Comparison of ENCODE assay signal across 16 mouse cellular contexts in the genomic region with DNA sequence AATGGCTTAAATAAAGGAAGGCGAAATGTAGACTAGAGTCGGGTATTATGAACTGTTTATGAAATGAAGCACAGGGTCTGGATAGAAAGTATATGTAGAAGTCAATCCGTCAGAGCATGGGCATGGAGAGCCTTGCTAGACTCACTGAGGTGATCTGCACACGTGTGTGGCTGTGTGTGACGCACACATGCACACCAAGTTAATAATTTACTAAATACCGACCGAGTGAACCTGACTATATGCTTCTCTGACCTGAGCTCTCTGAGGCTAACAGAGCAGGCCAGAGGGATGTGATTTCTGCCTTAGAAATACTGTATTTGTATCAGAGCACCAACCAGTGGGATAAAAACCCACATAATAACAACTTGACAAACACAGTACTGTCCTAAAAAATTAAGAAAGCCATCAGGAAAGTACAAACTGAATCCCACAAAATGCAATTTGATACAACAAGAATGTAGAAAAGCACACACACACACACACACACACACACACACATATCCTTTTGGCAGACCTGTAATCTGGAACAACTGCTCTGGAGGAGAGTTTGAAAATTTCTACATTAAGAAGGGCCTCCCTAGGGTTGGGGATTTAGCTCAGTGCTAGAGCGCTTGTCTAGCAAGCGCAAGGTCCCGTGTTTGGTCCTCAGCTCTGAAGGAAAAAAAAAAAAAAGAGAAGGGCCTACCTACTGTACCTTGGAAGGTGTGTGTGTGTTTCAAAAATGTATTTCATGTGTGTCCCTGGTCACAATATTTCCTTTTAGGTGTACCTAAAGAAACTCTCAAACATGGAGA. TPM values are rescaled to one million over a fixed set of nuclear protein-coding genes. Genes with fewer than 3 reads are reported as not detected.
DNase-seq lines count a peak whose midpoint lies in the region; ATAC-seq and TF ChIP-seq lines count a peak whose summit lies in the region.
"Had no signal": no experiment of that assay in that cellular context is flagged by ENCODE, and none has a peak within 500 bp of the region (broad histone marks: within the 10 kb centered on the region; RNA-seq: fewer than 3 reads in every experiment).

No protein-coding gene starts in this region.

- DNase-seq in kidney, adult 2 months = peak; percentile 10
- no peak for DNase-seq in kidney, adult 9 months
- peak; percentile 31 for DNase-seq in adipocyte (ENCODE audit: low spot score)
- no peak for DNase-seq in layer of hippocampus, adult 9-10 months (ENCODE audit: low spot score)
- DNase-seq in right cerebral cortex, postnatal 14 days = no peak
- DNase-seq: adrenal gland, adult 2 months; cerebellum, adult 11 months; cerebellum, postnatal 25 days; lung, adult 2 months; right cerebral cortex, postnatal 25 days; thymus, postnatal 36 days had no signal

- H3K9ac ChIP-seq in intestine, postnatal 0 days (ENCODE audit: low read depth, low read length) = no peak overlapping the region
- no peak overlapping the region for H3K9ac ChIP-seq in stomach, embryonic 14.5 days (replicated peaks; ENCODE audit: low read depth, low read length)
- H3K9ac ChIP-seq: heart, embryonic 15.5 days; midbrain, embryonic 15.5 days had no signal

- H3K36me3 ChIP-seq in kidney, adult 2 months (ENCODE audit: control insufficient read depth, insufficient read depth, low read length) = peaks cover 2% of the 10 kb centered on the region; the same call in 1 of the 2 replicates
- H3K36me3 ChIP-seq in intestine, postnatal 0 days (ENCODE audit: control insufficient read depth, insufficient read depth) = peaks cover 24% of the 10 kb centered on the region
- H3K36me3 ChIP-seq in stomach, embryonic 14.5 days (ENCODE audit: control insufficient read depth, insufficient read depth, low read length) = no peaks in the 10 kb centered on the region

- H3K4me1 ChIP-seq in kidney, adult 2 months (ENCODE audit: control insufficient read depth, insufficient read depth, low read length) = no peaks in the 10 kb centered on the region
- no peaks in the 10 kb centered on the region for H3K4me1 ChIP-seq in intestine, postnatal 0 days (replicated peaks; ENCODE audit: control insufficient read depth, insufficient read depth, low read length)
- no peaks in the 10 kb centered on the region for H3K4me1 ChIP-seq in stomach, embryonic 14.5 days (ENCODE audit: control insufficient read depth, insufficient read depth, low read length)
- H3K4me1 ChIP-seq: hindbrain, embryonic 10.5 days; midbrain, embryonic 15.5 days had no signal

- H3K4me3 ChIP-seq in kidney, adult 2 months (ENCODE audit: insufficient read depth, low read depth, low read length) = no peak overlapping the region
- no peak overlapping the region for H3K4me3 ChIP-seq in intestine, postnatal 0 days (ENCODE audit: low read depth, low read length)
- H3K4me3 ChIP-seq in stomach, embryonic 14.5 days (ENCODE audit: low read depth, low read length) = no peak overlapping the region
- H3K4me3 ChIP-seq: heart, embryonic 15.5 days; hindbrain, embryonic 10.5 days; midbrain, embryonic 15.5 days had no signal

- no peak overlapping the region for H3K27ac ChIP-seq in kidney, adult 2 months (ENCODE audit: insufficient read depth, low read depth, low read length)
- H3K27ac ChIP-seq in intestine, postnatal 0 days (ENCODE audit: low read depth, low read length) = no peak overlapping the region
- no peak overlapping the region for H3K27ac ChIP-seq in stomach, embryonic 14.5 days (ENCODE audit: low read length)
- H3K27ac ChIP-seq: heart, embryonic 15.5 days; hindbrain, embryonic 10.5 days; midbrain, embryonic 15.5 days had no signal

- no peaks in the 10 kb centered on the region for H3K9me3 ChIP-seq in intestine, postnatal 0 days (ENCODE audit: control insufficient read depth)
- H3K9me3 ChIP-seq in stomach, embryonic 14.5 days (ENCODE audit: control insufficient read depth, low read depth, low read length) = no peaks in the 10 kb centered on the region
- H3K9me3 ChIP-seq: heart, embryonic 15.5 days; hindbrain, embryonic 10.5 days; midbrain, embryonic 15.5 days had no signal

- peak; percentile 95 for ATAC-seq in intestine, postnatal 0 days
- peak; percentile 69; the same call in 1 of the 2 replicates for ATAC-seq in stomach, embryonic 14.5 days (ENCODE audit: insufficient number of reproducible peaks, insufficient read depth, low FRiP score, low read depth)
- ATAC-seq: midbrain, embryonic 15.5 days had no signal

- no peak overlapping the region for H3K4me2 ChIP-seq in intestine, postnatal 0 days (replicated peaks; ENCODE audit: low read depth)
- no peak overlapping the region for H3K4me2 ChIP-seq in stomach, embryonic 14.5 days (replicated peaks; ENCODE audit: low read depth, low read length)
- H3K4me2 ChIP-seq: heart, embryonic 15.5 days; midbrain, embryonic 15.5 days had no signal

- TF ChIP-seq POLR2A in kidney, adult 2 months (IDR thresholded peaks at IDR 0.05; ENCODE audit: low read depth, low read length) = no peak

- no peaks in the 10 kb centered on the region for H3K27me3 ChIP-seq in kidney, adult 2 months (replicated peaks; ENCODE audit: control insufficient read depth, insufficient read depth, low read length)
- H3K27me3 ChIP-seq in intestine, postnatal 0 days (replicated peaks; ENCODE audit: control insufficient read depth, insufficient read depth, low read length) = no peaks in the 10 kb centered on the region
- H3K27me3 ChIP-seq in stomach, embryonic 14.5 days (ENCODE audit: control insufficient read depth, insufficient read depth, low read length) = no peaks in the 10 kb centered on the region
- H3K27me3 ChIP-seq: heart, embryonic 15.5 days; midbrain, embryonic 15.5 days had no signal

- 59% methylated on average over 10 of the region's 10 CpGs for WGBS in kidney, adult 2 months
- 64% methylated on average over 10 of the region's 10 CpGs for WGBS in intestine, postnatal 0 days
- WGBS in stomach, embryonic 14.5 days = 72% methylated on average over 10 of the region's 10 CpGs

- TF ChIP-seq CTCF in kidney, adult 2 months (conservative IDR thresholded peaks at IDR 0.05; ENCODE audit: insufficient read depth, insufficient read length, low read depth, low read length) = no peak
- TF ChIP-seq CTCF in intestine, postnatal 0 days (IDR thresholded peaks at IDR 0.05; ENCODE audit: low read depth) = no peak

RNA-seq across cellular contexts. Expression of gene Ndrg3, which starts 40.4 kb away (rescaled TPM):
- 97.8 and 102 TPM in 2 replicates for polyA plus RNA-seq in kidney, adult 2 months (2012; rRNA removed)
- 25.1 and 25.3 TPM in 2 replicates for polyA plus RNA-seq in intestine, postnatal 0 days (2015; fragmentation: Nextera tagmentation; extraction: Ambion mirVana)
- polyA plus RNA-seq in stomach, embryonic 14.5 days (2014; fragmentation: Nextera tagmentation; extraction: Ambion mirVana) = 44.4 and 45.1 TPM in 2 replicates

RNA-seq across cellular contexts. Expression of gene Dsn1, which starts 55.5 kb away (rescaled TPM):
- polyA plus RNA-seq in kidney, adult 2 months (2012; rRNA removed) = 2.0 and 2.4 TPM in 2 replicates
- 7.7 and 7.9 TPM in 2 replicates for polyA plus RNA-seq in intestine, postnatal 0 days (2015; fragmentation: Nextera tagmentation; extraction: Ambion mirVana)
- polyA plus RNA-seq in stomach, embryonic 14.5 days (2014; fragmentation: Nextera tagmentation; extraction: Ambion mirVana) = 36.4 and 38.7 TPM in 2 replicates

Comparison
In these comparisons a context has a peak if more than half of its experiments do, and no peak if none do; other contexts are left out.
1. DNase-seq: peak in kidney, adult 2 months (single experiment) and adipocyte (single experiment); none in kidney, adult 9 months (single experiment), layer of hippocampus, adult 9-10 months (single experiment) and right cerebral cortex, postnatal 14 days (single experiment).